In genomic region chr2:32628044-32628550, GRCm38 (mm10) we compare ENCODE assay signal across 9 mouse cellular contexts. TPM values are rescaled to one million over a fixed set of nuclear protein-coding genes. Genes with fewer than 3 reads are reported as not detected.
DNase-seq lines count a peak whose midpoint lies in the region; ATAC-seq lines count a peak whose summit lies in the region.
"Had no signal": no experiment of that assay in that cellular context is flagged by ENCODE, and none has a peak within 500 bp of the region (broad histone marks: within the 10 kb centered on the region; RNA-seq: fewer than 3 reads in every experiment).

No protein-coding gene starts in this region.

- peak overlapping the region; percentile 48; the same call in 1 of the 2 replicates for H3K27ac ChIP-seq in embryonic facial prominence, embryonic 14.5 days (replicated peaks; ENCODE audit: low read depth, low read length)
- H3K27ac ChIP-seq in midbrain, embryonic 13.5 days = 0 out of 2 replicates have a peak overlapping the region, but pooled peaks have one; percentile 68
- H3K27ac ChIP-seq: macrophage had no signal

- H3K27me3 ChIP-seq in embryonic facial prominence, embryonic 14.5 days (replicated peaks; ENCODE audit: control insufficient read depth, insufficient read depth, low read length) = no peaks in the 10 kb centered on the region
- no peaks in the 10 kb centered on the region for H3K27me3 ChIP-seq in midbrain, embryonic 13.5 days

- H3K4me3 ChIP-seq in embryonic facial prominence, embryonic 14.5 days (ENCODE audit: low read depth, low read length) = no peak overlapping the region
- H3K4me3 ChIP-seq in midbrain, embryonic 13.5 days (replicated peaks) = no peak overlapping the region

- peaks cover 16% of the 10 kb centered on the region for H3K4me1 ChIP-seq in embryonic facial prominence, embryonic 14.5 days (ENCODE audit: control insufficient read depth, insufficient read depth, low read length)
- H3K4me1 ChIP-seq in midbrain, embryonic 13.5 days (replicated peaks) = peaks cover 67% of the 10 kb centered on the region

- H3K4me2 ChIP-seq in embryonic facial prominence, embryonic 14.5 days (ENCODE audit: low read depth, low read length) = peak overlapping the region; percentile 7; the same call in 1 of the 2 replicates
- H3K4me2 ChIP-seq in midbrain, embryonic 13.5 days (replicated peaks) = no peak overlapping the region

- no peaks in the 10 kb centered on the region for H3K36me3 ChIP-seq in embryonic facial prominence, embryonic 14.5 days (ENCODE audit: control insufficient read depth, insufficient read depth, low read length)
- H3K36me3 ChIP-seq in midbrain, embryonic 13.5 days = peaks cover under 1% of the 10 kb centered on the region; the same call in 1 of the 2 replicates

- no peaks in the 10 kb centered on the region for H3K9me3 ChIP-seq in embryonic facial prominence, embryonic 14.5 days (ENCODE audit: control insufficient read depth, low read length)
- no peaks in the 10 kb centered on the region for H3K9me3 ChIP-seq in midbrain, embryonic 13.5 days

- peak; percentile 31 for DNase-seq in kidney, adult 18-20 months
- DNase-seq in kidney, postnatal 25 days = no peak
- DNase-seq in NIH3T3 (ENCODE audit: low read depth) = peak; percentile 72
- DNase-seq in embryonic facial prominence, embryonic 14.5 days (ENCODE audit: low spot score) = no peak
- DNase-seq in c-Kit-positive CD71-positive TER-119-positive erythroid progenitor cells, embryonic 14.5 days (ENCODE audit: low spot score) = no peak

- no peak for ATAC-seq in embryonic facial prominence, embryonic 14.5 days (ENCODE audit: low read depth)
- no peak for ATAC-seq in midbrain, embryonic 13.5 days
- ATAC-seq in granulocyte monocyte progenitor cell, adult 5-6 weeks (replicated peaks; ENCODE audit: poor library complexity, severe bottlenecking) = no peak

- WGBS in embryonic facial prominence, embryonic 14.5 days = 57% methylated on average over 4 of the region's 4 CpGs
- 73% methylated on average over 4 of the region's 4 CpGs for WGBS in midbrain, embryonic 13.5 days

- H3K9ac ChIP-seq in embryonic facial prominence, embryonic 14.5 days (ENCODE audit: low read depth, low read length) = no peak overlapping the region
- H3K9ac ChIP-seq in midbrain, embryonic 13.5 days (replicated peaks) = peak overlapping the region; percentile 39; the same call in 1 of the 2 replicates

RNA-seq across cellular contexts. Expression of gene Ak1, which starts 6.5 kb away (rescaled TPM):
- 97.8 and 125 TPM in 2 replicates for polyA plus RNA-seq in embryonic facial prominence, embryonic 14.5 days (2014; fragmentation: Nextera tagmentation; extraction: Ambion mirVana)
- 62.5 and 62.9 TPM in 2 replicates for polyA plus RNA-seq in midbrain, embryonic 13.5 days (2015; fragmentation: Nextera tagmentation; extraction: Ambion mirVana)
- total RNA-seq in granulocyte monocyte progenitor cell, adult 5-6 weeks (2014; fragmentation: Nextera tagmentation) = 3.4 TPM in 1 of 2 replicates, not detected in the other
- total RNA-seq in granulocyte monocyte progenitor cell, adult 5-6 weeks (2017) = 0.78 and 3.3 TPM in 2 replicates

RNA-seq across cellular contexts. Expression of gene Eng, which starts 18.3 kb away (rescaled TPM):
- 57.9 and 64.3 TPM in 2 replicates for polyA plus RNA-seq in embryonic facial prominence, embryonic 14.5 days (2014; fragmentation: Nextera tagmentation; extraction: Ambion mirVana)
- 22.0 and 24.8 TPM in 2 replicates for polyA plus RNA-seq in midbrain, embryonic 13.5 days (2015; fragmentation: Nextera tagmentation; extraction: Ambion mirVana)
- total RNA-seq in granulocyte monocyte progenitor cell, adult 5-6 weeks (2014; fragmentation: Nextera tagmentation) = 11.0 and 28.9 TPM in 2 replicates
- total RNA-seq in granulocyte monocyte progenitor cell, adult 5-6 weeks (2017) = 4.0 and 6.0 TPM in 2 replicates

RNA-seq across cellular contexts. Expression of gene St6galnac6, which starts 28.6 kb away (rescaled TPM):
- 11.1 and 12.1 TPM in 2 replicates for polyA plus RNA-seq in embryonic facial prominence, embryonic 14.5 days (2014; fragmentation: Nextera tagmentation; extraction: Ambion mirVana)
- 10.1 and 11.3 TPM in 2 replicates for polyA plus RNA-seq in midbrain, embryonic 13.5 days (2015; fragmentation: Nextera tagmentation; extraction: Ambion mirVana)
- total RNA-seq in granulocyte monocyte progenitor cell, adult 5-6 weeks (2014; fragmentation: Nextera tagmentation) = 16.2 and 19.0 TPM in 2 replicates
- total RNA-seq in granulocyte monocyte progenitor cell, adult 5-6 weeks (2017) = 11.3 and 14.2 TPM in 2 replicates

RNA-seq across cellular contexts. Expression of gene St6galnac4, which starts 41.2 kb away (rescaled TPM):
- polyA plus RNA-seq in embryonic facial prominence, embryonic 14.5 days (2014; fragmentation: Nextera tagmentation; extraction: Ambion mirVana) = 39.4 and 41.0 TPM in 2 replicates
- 15.2 and 16.3 TPM in 2 replicates for polyA plus RNA-seq in midbrain, embryonic 13.5 days (2015; fragmentation: Nextera tagmentation; extraction: Ambion mirVana)
- total RNA-seq in granulocyte monocyte progenitor cell, adult 5-6 weeks (2014; fragmentation: Nextera tagmentation) = 37.5 and 51.7 TPM in 2 replicates
- total RNA-seq in granulocyte monocyte progenitor cell, adult 5-6 weeks (2017) = 26.0 and 31.9 TPM in 2 replicates

RNA-seq across cellular contexts. Expression of gene 9430097D07Rik, which starts 52.6 kb away (rescaled TPM):
- polyA plus RNA-seq in embryonic facial prominence, embryonic 14.5 days (2014; fragmentation: Nextera tagmentation; extraction: Ambion mirVana) = 0.13 and 0.18 TPM in 2 replicates
- polyA plus RNA-seq in midbrain, embryonic 13.5 days (2015; fragmentation: Nextera tagmentation; extraction: Ambion mirVana) = 0.34 and 0.55 TPM in 2 replicates
- not detected in 2 replicates for total RNA-seq in granulocyte monocyte progenitor cell, adult 5-6 weeks (2014; fragmentation: Nextera tagmentation)
- not detected in 2 replicates for total RNA-seq in granulocyte monocyte progenitor cell, adult 5-6 weeks (2017)
- total RNA-seq: heart, adult 18-20 months had no signal
- polyA plus RNA-seq: macrophage had no signal

Comparison
In these comparisons a context has a peak if more than half of its experiments do, and no peak if none do; other contexts are left out.
1. DNase-seq: peak in kidney, adult 18-20 months (single experiment) and NIH3T3 (single experiment); none in kidney, postnatal 25 days (0 of 2), embryonic facial prominence, embryonic 14.5 days (single experiment) and c-Kit-positive CD71-positive TER-119-positive erythroid progenitor cells, embryonic 14.5 days (single experiment).